Mouse (Mus musculus) yolk sac, embryonic 10.5 days (tissue): Measurements from ENCODE around the gene Tcf23.
A peak's percentile ranks its signal among the peaks of the same experiment; 100 is the strongest.
"Not testable (repeated sequence)": the region's sequence is repeated elsewhere in the genome, so short reads cannot be mapped to it uniquely, and the experiment has no call there.

Source experiments
- DNase-seq: peaks from one replicate; pipeline ENCODE4 v3.0.0-alpha.2; 2017; ENCODE audit warnings: low spot score

The Tcf23 gene

GRCm38 (mm10) chr5:30999324-30999723, 30.9 kb downstream of the Tcf23 start:
- DNase-seq = no peak

GRCm38 (mm10) chr5:31000122-31000521, 31.7 kb downstream of the Tcf23 start:
- DNase-seq = no peak

- DNase-seq = no peak
Observed at GRCm38 (mm10) chr5:31000993-31001392, 32.5 kb downstream of the Tcf23 start.

- DNase-seq = no peak
Observed at GRCm38 (mm10) chr5:31001560-31001959, 33.1 kb downstream of the Tcf23 start.

GRCm38 (mm10) chr5:31004184-31004583, 35.7 kb downstream of the Tcf23 start:
- DNase-seq = peak; percentile 81

- DNase-seq = no peak
Observed at GRCm38 (mm10) chr5:31012737-31013136, 44.3 kb downstream of the Tcf23 start.

GRCm38 (mm10) chr5:31015913-31016312, 47.5 kb downstream of the Tcf23 start:
- peak; percentile 55 for DNase-seq

GRCm38 (mm10) chr5:31021790-31022189, 53.3 kb downstream of the Tcf23 start:
- DNase-seq = not testable (repeated sequence)

GRCm38 (mm10) chr5:31022690-31023089, 54.2 kb downstream of the Tcf23 start:
- no peak for DNase-seq

GRCm38 (mm10) chr5:31023254-31023653, 54.8 kb downstream of the Tcf23 start:
- no peak for DNase-seq

GRCm38 (mm10) chr5:31024641-31025040, 56.2 kb downstream of the Tcf23 start:
- DNase-seq = no peak
